Mouse (Mus musculus): ENCODE results near the gene Efna1. TPM values are rescaled to one million over a fixed set of nuclear protein-coding genes. Genes with fewer than 3 reads are reported as not detected.

The Efna1 gene
- total and polyA plus RNA-seq, 3 experiments = not detected

- TF ChIP-seq MAZ (IDR thresholded peaks at IDR 0.05; ENCODE audit: low read depth, low read length) = no peak
- no peak for TF ChIP-seq MXI1 (IDR thresholded peaks at IDR 0.05; ENCODE audit: low read depth, low read length)
- no peak for TF ChIP-seq HCFC1 (IDR thresholded peaks at IDR 0.05; ENCODE audit: low read depth, low read length)
- no peak for TF ChIP-seq BHLHE40 (IDR thresholded peaks at IDR 0.05; ENCODE audit: borderline replicate concordance, low read depth, low read length)
- no peak for TF ChIP-seq MEF2A (IDR thresholded peaks at IDR 0.05; ENCODE audit: extremely low read depth, insufficient replicate concordance, low read depth, low read length, poor library complexity, severe bottlenecking)
- no peak for TF ChIP-seq TBP (IDR thresholded peaks at IDR 0.05; ENCODE audit: low read depth, low read length)
- no peak for TF ChIP-seq RCOR1 (IDR thresholded peaks at IDR 0.05; ENCODE audit: low read depth, low read length)
- no peak for TF ChIP-seq GATA1 (IDR thresholded peaks at IDR 0.05; ENCODE audit: low read depth, low read length)
- TF ChIP-seq ELF1 (IDR thresholded peaks at IDR 0.05; ENCODE audit: low read depth, low read length) = no peak
- TF ChIP-seq UBTF (IDR thresholded peaks at IDR 0.05; ENCODE audit: borderline replicate concordance, insufficient read depth, low read depth, low read length) = no peak
- TF ChIP-seq E2F4 (IDR thresholded peaks at IDR 0.05; ENCODE audit: borderline replicate concordance, low read depth, low read length) = no peak
- H3K27me3 ChIP-seq (ENCODE audit: control insufficient read depth in 1 of 2, insufficient read depth in 2 of 2, low read length in 2 of 2) = peaks cover 15 to 22% of the 10 kb centered on the region in 2 experiments
- no peak for DNase-seq (ENCODE audit: low read depth, low spot score)
- no peak overlapping the region for H3K4me3 ChIP-seq (ENCODE audit: control insufficient read depth in 1 of 2, insufficient read depth in 1 of 2, low read depth in 2 of 2, low read length in 2 of 2)
- no peak overlapping the region for H3K27ac ChIP-seq (ENCODE audit: control insufficient read depth, low read depth, low read length)
- H3K79me2 ChIP-seq (ENCODE audit: control insufficient read depth, insufficient read depth, low read length, poor library complexity) = no peaks in the 10 kb centered on the region
- peaks cover 4 to 8% of the 10 kb centered on the region in 2 experiments for H3K4me1 ChIP-seq (ENCODE audit: control insufficient read depth in 1 of 2, insufficient read depth in 2 of 2, low read length in 2 of 2)
- H3K36me3 ChIP-seq (ENCODE audit: control insufficient read depth in 1 of 2, insufficient read depth in 2 of 2, low read length in 2 of 2) = no peaks in the 10 kb centered on the region
- no peak overlapping the region for H3K9ac ChIP-seq (ENCODE audit: control insufficient read depth, low read depth, low read length, poor library complexity, severe bottlenecking)
- H3K9me3 ChIP-seq (replicated peaks; ENCODE audit: insufficient read depth, low read length) = no peaks in the 10 kb centered on the region
Observed at GRCm38 (mm10) chr3:89318971-89319590, 38.1 kb upstream of the Efna1 start.

DNA sequence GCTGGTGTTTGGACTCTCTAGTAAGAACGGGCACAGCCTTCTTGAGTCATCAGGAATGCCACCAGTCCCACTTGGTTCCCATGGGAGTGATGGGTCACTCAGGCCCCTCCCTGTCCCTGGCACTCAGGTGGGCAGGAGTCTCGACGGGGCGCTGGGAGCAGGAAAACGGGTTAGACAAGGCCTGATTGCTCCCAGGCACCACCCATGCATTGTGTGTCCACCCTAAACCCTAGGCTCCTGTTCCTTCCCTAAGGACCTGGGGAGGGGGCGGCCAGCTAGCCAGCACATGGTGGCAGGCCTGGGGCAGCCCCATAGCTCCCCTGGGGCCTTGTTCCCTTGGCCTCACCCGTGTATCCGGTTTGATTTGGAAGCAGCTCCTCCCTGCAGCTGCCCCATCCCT, 37.4 kb upstream of the Efna1 start:
- no peak overlapping the region for H3K27ac ChIP-seq (ENCODE audit: control insufficient read depth, low read depth, low read length)
- H3K36me3 ChIP-seq (ENCODE audit: control insufficient read depth in 1 of 2, insufficient read depth in 2 of 2, low read length in 2 of 2) = no peaks in the 10 kb centered on the region
- H3K4me3 ChIP-seq (ENCODE audit: control insufficient read depth in 1 of 2, insufficient read depth in 1 of 2, low read depth in 2 of 2, low read length in 2 of 2) = no peak overlapping the region
- H3K9me3 ChIP-seq (replicated peaks; ENCODE audit: insufficient read depth, low read length) = no peaks in the 10 kb centered on the region
- H3K4me1 ChIP-seq (ENCODE audit: control insufficient read depth in 1 of 2, insufficient read depth in 2 of 2, low read length in 2 of 2) = peaks cover 4 to 8% of the 10 kb centered on the region in 2 experiments
- no peak overlapping the region for H3K9ac ChIP-seq (ENCODE audit: control insufficient read depth, low read depth, low read length, poor library complexity, severe bottlenecking)
- TF ChIP-seq GATA1 (IDR thresholded peaks at IDR 0.05; ENCODE audit: low read depth, low read length) = no peak
- no peak for TF ChIP-seq GABPA (IDR thresholded peaks at IDR 0.05; ENCODE audit: low read depth, low read length)
- no peak for TF ChIP-seq NRF1 (IDR thresholded peaks at IDR 0.05; ENCODE audit: insufficient read depth, low read depth, low read length, poor library complexity, severe bottlenecking)
- no peak for TF ChIP-seq MYC (IDR thresholded peaks at IDR 0.05; ENCODE audit: low read depth, low read length)
- TF ChIP-seq E2F4 (IDR thresholded peaks at IDR 0.05; ENCODE audit: borderline replicate concordance, low read depth, low read length) = no peak
- TF ChIP-seq ELF1 (IDR thresholded peaks at IDR 0.05; ENCODE audit: low read depth, low read length) = no peak
- TF ChIP-seq KAT2A (conservative IDR thresholded peaks at IDR 0.05; ENCODE audit: low read depth, low read length) = no peak
- TF ChIP-seq TBP (IDR thresholded peaks at IDR 0.05; ENCODE audit: low read depth, low read length) = no peak
- no peak for TF ChIP-seq CHD2 (IDR thresholded peaks at IDR 0.05; ENCODE audit: low read length)
- TF ChIP-seq MEF2A (IDR thresholded peaks at IDR 0.05; ENCODE audit: extremely low read depth, insufficient replicate concordance, low read depth, low read length, poor library complexity, severe bottlenecking) = no peak
- no peak for TF ChIP-seq JUND (IDR thresholded peaks at IDR 0.05; ENCODE audit: low read depth, low read length)
- no peak for TF ChIP-seq POLR2AphosphoS5 (IDR thresholded peaks at IDR 0.05; ENCODE audit: borderline replicate concordance, low read depth, low read length)
- no peaks in the 10 kb centered on the region for H3K79me2 ChIP-seq (ENCODE audit: control insufficient read depth, insufficient read depth, low read length, poor library complexity)
- DNase-seq (ENCODE audit: low read depth, low spot score) = no peak
- H3K27me3 ChIP-seq (ENCODE audit: control insufficient read depth in 1 of 2, insufficient read depth in 2 of 2, low read length in 2 of 2) = peaks cover 21 to 26% of the 10 kb centered on the region in 2 experiments

Measured in MEL (cell line).